Mouse (Mus musculus) liver, embryonic 11.5 days (tissue): ENCODE data around the gene Hectd4. TPM values are rescaled to one million over a fixed set of nuclear protein-coding genes. Genes with fewer than 3 reads are reported as not detected.
A peak's percentile ranks its signal among the peaks of the same experiment; 100 is the strongest.
"Not testable (repeated sequence)": the region's sequence is repeated elsewhere in the genome, so short reads cannot be mapped to it uniquely, and the experiment has no call there.

Experiments
- ATAC-seq: fragments of 200-750 bp; cut with Nextera tagmentation; replicated peaks from 2 replicates; pipeline ENCODE4 v1.8.0; 2017; ENCODE audit warnings: moderate number of reproducible peaks, mild to moderate bottlenecking, moderate TSS enrichment, moderate library complexity; ENCODE audit not compliant: low FRiP score
- DNase-seq: peaks from one replicate; pipeline ENCODE4 v3.0.0-alpha.2; 2017; ENCODE audit warnings: low spot score
- H3K27ac ChIP-seq: fragments of 300-500 bp; sonication (generic); 2 replicates; pipeline ENCODE4 v1.5.1; 2014; ENCODE audit warnings: mild to moderate bottlenecking, low read depth, low read length, control low read depth
- H3K27me3 ChIP-seq: fragments of 300-500 bp; sonication (generic); replicated peaks from 2 replicates; pipeline ENCODE4 v1.6.1; 2014; ENCODE audit warnings: low read length, mixed read lengths; ENCODE audit not compliant: control insufficient read depth, insufficient read depth
- H3K36me3 ChIP-seq: fragments of 300-500 bp; sonication (generic); 2 replicates; pipeline ENCODE4 v1.6.1; 2014; ENCODE audit warnings: mild to moderate bottlenecking, low read length, moderate library complexity, mixed read lengths; ENCODE audit not compliant: control insufficient read depth, insufficient read depth
- H3K4me1 ChIP-seq: fragments of 300-500 bp; sonication (generic); replicated peaks from 2 replicates; pipeline ENCODE4 v1.6.1; 2014; ENCODE audit warnings: low read length, mixed read lengths; ENCODE audit not compliant: control insufficient read depth, insufficient read depth
- H3K4me2 ChIP-seq: fragments of 300-500 bp; sonication (generic); 2 replicates; pipeline ENCODE4 v1.6.1; 2014; ENCODE audit warnings: mild to moderate bottlenecking, control low read depth, moderate library complexity
- H3K4me3 ChIP-seq: fragments of 300-500 bp; sonication (generic); 2 replicates; pipeline ENCODE4 v1.5.1; 2014; ENCODE audit warnings: low read depth, low read length, control low read depth
- H3K9ac ChIP-seq: fragments of 300-500 bp; sonication (generic); 2 replicates; pipeline ENCODE4 v1.6.1; 2014; ENCODE audit warnings: low read depth, low read length, control low read depth
- H3K9me3 ChIP-seq: fragments of 300-500 bp; sonication (generic); 2 replicates; pipeline ENCODE4 v1.6.1; 2016; ENCODE audit warnings: low read length, inconsistent platforms, mixed read lengths; ENCODE audit not compliant: control insufficient read depth
- WGBS: fragments of 180-500 bp; shearing (Covaris S2); extraction: QIAGEN DNeasy Blood & Tissue Kit; methylation state at CpG from one replicate; pipeline ENCODE4 v1.1.7; 2014; 5-methylcytosine and 5-hydroxymethylcytosine counted together
- polyA plus RNA-seq: library from polyadenylated mRNA; unstranded; fragments of >200 nt; fragmentation: Nextera tagmentation; extraction: Ambion mirVana; gene quantifications from 2 replicates; pipeline ENCODE4 v1.2.1, GENCODE M21; 2014

Gene Hectd4
- polyA plus RNA-seq, 1 experiment from 2014 or later, result 16.3 TPM

DNA sequence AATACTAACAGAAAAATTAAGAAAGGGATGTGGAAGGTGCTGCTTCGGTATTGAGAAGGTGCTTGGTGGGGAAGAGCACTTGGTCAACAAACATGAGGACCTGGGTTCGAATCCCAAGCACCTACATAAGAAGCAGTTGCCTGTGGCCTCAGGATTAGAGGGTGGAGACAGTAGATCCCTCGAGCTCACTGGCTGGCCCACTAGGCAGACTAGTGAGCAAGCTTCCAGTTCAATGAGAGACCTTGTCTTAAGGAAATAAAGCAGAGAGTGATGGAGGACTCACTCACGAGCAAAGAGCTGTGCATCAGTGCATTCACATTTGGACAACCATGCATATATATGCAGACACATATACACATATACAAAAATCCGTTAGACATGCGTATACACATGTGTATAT, 7.9 kb upstream of the Hectd4 start:
- H3K9ac ChIP-seq, result no peak overlapping the region
- no peak for DNase-seq
- H3K4me3 ChIP-seq, result no peak overlapping the region
- H3K4me1 ChIP-seq, result peaks cover 13% of the 10 kb centered on the region
- no peak for ATAC-seq
- H3K27me3 ChIP-seq, result no peaks in the 10 kb centered on the region
- 90% methylated on average over 6 of the region's 6 CpGs for WGBS
- H3K36me3 ChIP-seq, result peaks cover 52% of the 10 kb centered on the region
- H3K9me3 ChIP-seq, result no peaks in the 10 kb centered on the region
- H3K4me2 ChIP-seq, result no peak overlapping the region
- no peak overlapping the region for H3K27ac ChIP-seq

DNA sequence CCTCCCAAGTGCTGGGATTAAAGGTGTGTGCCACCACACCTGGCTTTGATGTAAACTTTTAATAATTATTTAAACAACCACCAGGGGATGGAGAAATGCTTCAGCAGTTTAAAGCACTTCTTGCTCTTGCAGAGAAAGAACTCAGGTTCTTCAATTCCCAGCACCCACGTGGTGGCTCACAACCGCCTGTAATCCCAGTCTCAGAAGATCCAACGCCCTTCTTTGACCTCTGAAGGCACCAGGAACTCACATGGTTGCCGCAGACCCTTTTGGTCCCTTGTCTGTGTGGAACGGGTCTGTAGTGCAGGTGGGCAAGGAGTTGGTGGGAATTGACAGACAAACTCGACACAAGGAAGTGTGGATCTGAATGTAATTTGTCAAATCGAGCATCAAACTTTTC, 5.3 kb upstream of the Hectd4 start:
- H3K9me3 ChIP-seq, result no peaks in the 10 kb centered on the region
- H3K27ac ChIP-seq, result peak overlapping the region; percentile 93; the same call in 1 of the 2 replicates
- no peak for DNase-seq

DNA sequence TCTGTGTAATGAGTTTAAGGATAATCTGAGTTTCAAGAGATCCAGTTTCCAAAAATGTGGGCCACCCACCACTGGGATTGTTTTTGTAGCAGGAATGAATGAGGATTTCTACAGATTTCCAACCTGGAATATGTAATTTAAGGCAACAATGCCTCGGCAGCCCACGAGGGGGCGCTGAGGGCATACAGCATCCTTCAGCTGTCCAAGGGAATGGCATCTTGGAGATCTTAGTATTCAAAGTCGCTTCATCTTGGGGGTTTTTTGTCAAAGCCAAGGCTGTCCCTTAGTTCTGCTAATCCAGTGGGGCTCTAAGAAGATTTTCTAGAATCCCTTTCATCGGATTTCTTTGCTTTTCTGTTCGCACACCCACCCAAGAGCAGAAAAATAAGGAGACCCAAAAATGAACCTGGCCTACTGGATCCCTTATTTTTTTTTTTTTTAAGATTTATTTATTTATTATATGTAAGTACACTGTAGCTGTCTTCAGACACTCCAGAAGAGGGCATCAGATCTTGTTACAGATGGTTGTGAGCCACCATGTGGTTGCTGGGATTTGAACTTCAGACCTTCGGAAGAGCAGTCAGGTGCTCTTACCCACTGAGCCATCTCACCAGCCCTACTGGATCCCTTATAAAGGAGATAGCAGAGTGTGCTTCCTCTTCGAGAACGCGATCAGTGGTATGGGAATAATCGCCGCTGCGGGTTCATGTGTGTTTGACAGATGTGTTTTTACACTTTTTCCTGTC, 4.5 kb upstream of the Hectd4 start:
- WGBS, result 28% methylated on average over 13 of the region's 13 CpGs
- peaks cover 6% of the 10 kb centered on the region for H3K4me1 ChIP-seq
- no peak overlapping the region for H3K4me3 ChIP-seq
- DNase-seq (no peak), ATAC-seq (peak; percentile 70)
- H3K4me2 ChIP-seq, result peak overlapping the region; percentile 45
- H3K9me3 ChIP-seq, result no peaks in the 10 kb centered on the region
- peaks cover 23% of the 10 kb centered on the region for H3K36me3 ChIP-seq
- H3K9ac ChIP-seq, result no peak overlapping the region
- no peaks in the 10 kb centered on the region for H3K27me3 ChIP-seq
- peak overlapping the region; percentile 93 for H3K27ac ChIP-seq

More for the DNA sequence above, 5.3 kb upstream of the Hectd4 start:
- WGBS, result 56% methylated on average over 7 of the region's 7 CpGs
- Histone ChIP-seq H3K36me3 (peaks cover 30% of the 10 kb centered on the region), H3K9ac (no peak overlapping the region), H3K4me2 (no peak overlapping the region), H3K27me3 (no peaks in the 10 kb centered on the region), H3K4me1 (peaks cover 6% of the 10 kb centered on the region), H3K4me3 (no peak overlapping the region)
- no peak for ATAC-seq

DNA sequence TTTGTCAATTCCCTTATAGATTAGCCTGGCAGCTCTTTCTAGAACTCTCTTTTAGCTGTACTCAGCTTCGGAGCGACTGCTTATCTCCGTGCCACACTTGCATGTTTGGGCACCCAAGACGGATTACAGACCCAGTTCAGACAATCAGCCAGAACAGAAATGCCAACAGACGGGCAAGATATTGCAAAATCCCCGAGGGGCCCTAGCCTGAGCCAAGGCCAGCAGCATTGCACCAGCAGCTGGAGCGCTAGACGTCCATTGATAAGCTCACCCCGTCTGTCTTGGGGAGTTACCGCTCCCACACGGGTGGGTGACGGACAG, 3.9 kb upstream of the Hectd4 start:
- H3K4me1 ChIP-seq, result peaks cover 6% of the 10 kb centered on the region
- WGBS, result 37% methylated on average over 12 of the region's 12 CpGs
- H3K27me3 ChIP-seq, result no peaks in the 10 kb centered on the region
- H3K9ac ChIP-seq, result peak overlapping the region; percentile 20; the same call in 1 of the 2 replicates
- peaks cover 17% of the 10 kb centered on the region for H3K36me3 ChIP-seq
- no peak overlapping the region for H3K4me3 ChIP-seq
- ATAC-seq (peak; percentile 88), DNase-seq (no peak)
- peak overlapping the region; percentile 93 for H3K27ac ChIP-seq
- H3K9me3 ChIP-seq, result no peaks in the 10 kb centered on the region
- peak overlapping the region; percentile 43 for H3K4me2 ChIP-seq

DNA sequence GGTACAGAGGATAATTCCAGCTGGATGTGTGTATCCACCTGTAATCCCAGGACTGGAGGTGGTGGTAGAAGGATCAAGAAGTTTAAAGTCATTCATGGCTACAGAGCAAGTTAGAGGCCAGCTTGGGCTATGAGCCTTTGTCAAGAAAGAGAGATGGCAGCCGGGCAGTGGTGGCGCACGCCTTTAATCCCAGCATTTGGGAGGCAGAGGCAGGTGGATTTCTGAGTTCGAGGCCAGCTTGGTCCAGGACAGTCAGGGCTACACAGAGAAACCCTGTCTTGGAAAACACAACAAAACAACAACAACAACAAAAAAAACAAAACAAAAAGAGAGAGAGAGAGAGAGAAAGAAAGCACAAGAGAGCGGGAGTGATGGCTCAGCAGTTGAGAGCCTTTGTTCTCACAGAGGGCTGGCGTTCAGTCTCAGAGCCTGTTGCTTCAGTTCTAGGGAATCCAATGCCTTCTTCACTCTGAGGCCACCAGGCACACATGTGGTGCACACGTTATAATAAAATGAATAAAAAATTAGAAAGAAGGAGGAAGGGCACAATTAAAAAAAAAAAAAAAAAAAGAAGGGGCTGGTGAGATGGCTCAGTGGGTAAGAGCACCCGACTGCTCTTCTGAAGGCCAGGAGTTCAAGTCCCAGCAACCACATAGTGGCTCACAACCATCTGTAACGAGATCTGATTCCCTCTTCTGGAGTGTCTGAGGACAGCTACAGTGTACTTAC, 3.3 kb upstream of the Hectd4 start:
- peaks cover 12% of the 10 kb centered on the region for H3K4me1 ChIP-seq
- H3K4me2 ChIP-seq, result peak overlapping the region; percentile 43
- DNase-seq, H3K4me3 ChIP-seq, ATAC-seq, H3K9me3 ChIP-seq, H3K27me3 ChIP-seq: not testable (repeated sequence)
- peaks cover 11% of the 10 kb centered on the region for H3K36me3 ChIP-seq
- H3K27ac ChIP-seq, result peak overlapping the region; percentile 93
- peak overlapping the region; percentile 20; the same call in 1 of the 2 replicates for H3K9ac ChIP-seq
- 87% methylated on average over 9 of the region's 9 CpGs for WGBS

DNA sequence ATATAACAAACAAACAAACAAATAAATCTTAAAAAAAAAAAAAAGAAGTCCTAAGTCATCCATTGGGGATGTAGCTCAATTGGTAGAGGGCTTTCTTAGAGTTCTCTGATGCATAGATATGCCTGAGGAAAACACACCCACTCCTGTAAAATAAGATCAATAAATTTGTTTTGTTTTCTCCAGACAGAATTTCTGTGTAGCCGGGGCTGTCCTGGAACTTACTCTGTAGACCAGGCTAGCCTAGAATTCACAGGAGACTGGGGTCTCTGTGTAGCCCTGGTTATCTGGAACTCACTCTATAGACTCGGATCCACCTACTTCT, 2.7 kb upstream of the Hectd4 start:
- no peak for ATAC-seq
- Histone ChIP-seq H3K4me3 (no peak overlapping the region), H3K36me3 (peaks cover 5% of the 10 kb centered on the region; the same call in 1 of the 2 replicates), H3K9me3 (no peaks in the 10 kb centered on the region), H3K27ac (no peak overlapping the region), H3K4me2 (no peak overlapping the region), H3K27me3 (no peaks in the 10 kb centered on the region), H3K9ac (no peak overlapping the region), H3K4me1 (peaks cover 14% of the 10 kb centered on the region)
- WGBS, result 72% methylated on average over 2 of the region's 2 CpGs
- no peak for DNase-seq

DNA sequence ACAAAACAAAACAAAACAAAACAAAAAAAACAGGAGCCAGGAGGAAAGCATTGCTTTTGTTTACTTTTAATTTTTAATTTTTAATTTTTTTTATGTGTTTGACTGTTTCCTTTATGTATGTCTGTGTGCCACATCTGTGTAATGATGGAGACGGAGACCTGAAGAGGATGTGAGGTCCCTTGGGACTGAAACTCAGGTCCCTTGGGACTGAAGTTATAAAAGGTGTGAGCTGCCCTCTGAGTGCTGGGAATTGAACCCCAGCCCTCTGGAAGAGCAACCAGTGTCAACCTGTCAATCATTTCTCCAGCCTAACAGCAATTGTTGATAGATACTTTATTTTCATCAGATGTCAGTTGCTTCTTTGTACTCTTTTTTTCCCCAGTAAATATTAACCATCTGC, 829 bp upstream of the Hectd4 start:
- Histone ChIP-seq H3K27ac (no peak overlapping the region; the same call in 1 of the 2 replicates), H3K4me1 (peaks cover 22% of the 10 kb centered on the region), H3K9ac (no peak overlapping the region), H3K36me3 (no peaks in the 10 kb centered on the region), H3K9me3 (no peaks in the 10 kb centered on the region), H3K4me3 (no peak overlapping the region), H3K4me2 (peak overlapping the region; percentile 89; the same call in 1 of the 2 replicates), H3K27me3 (no peaks in the 10 kb centered on the region)
- DNase-seq (no peak), ATAC-seq (no peak)
- 86% methylated on average over 1 of the region's 1 CpGs for WGBS

DNA sequence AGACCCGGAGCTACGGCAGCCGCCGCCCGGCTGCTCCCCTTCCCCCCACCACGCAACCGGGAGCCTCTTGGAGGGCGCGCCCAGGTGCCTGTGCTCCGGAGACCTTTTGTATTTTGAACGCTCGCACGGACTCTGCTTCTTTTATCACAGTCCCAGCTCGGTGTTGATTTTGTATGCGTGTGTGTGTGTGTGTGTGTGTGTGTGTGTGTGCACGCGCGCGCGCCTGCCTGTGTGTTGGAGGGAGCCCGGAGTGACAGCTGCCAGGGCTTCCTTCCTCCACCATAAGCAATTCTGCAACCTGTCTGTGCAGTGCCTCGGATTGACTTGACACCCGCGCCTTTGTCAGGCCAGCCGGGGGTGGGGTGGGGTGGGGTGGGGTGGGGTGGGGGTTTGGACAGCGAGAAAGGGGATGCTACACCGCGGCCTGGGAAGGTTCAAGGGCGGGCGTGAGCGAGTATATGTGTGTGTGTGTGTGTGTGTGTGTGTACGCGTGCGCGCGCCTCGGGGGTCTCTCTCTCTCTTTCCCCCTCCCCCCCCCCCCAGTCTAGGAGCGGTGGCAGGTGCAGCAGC, 798 bp downstream of the Hectd4 start:
- ATAC-seq (peak; percentile 33), DNase-seq (no peak)
- Histone ChIP-seq H3K27me3 (no peaks in the 10 kb centered on the region), H3K9me3 (no peaks in the 10 kb centered on the region), H3K4me1 (peaks cover 30% of the 10 kb centered on the region), H3K9ac (peak overlapping the region; percentile 91), H3K27ac (peak overlapping the region; percentile 90), H3K4me3 (peak overlapping the region; percentile 84), H3K4me2 (peak overlapping the region; percentile 89), H3K36me3 (no peaks in the 10 kb centered on the region)
- WGBS, result under 1% methylated on average over 31 of the region's 38 CpGs
